Mouse (Mus musculus) intestine, embryonic 16.5 days (tissue): ENCODE measurements around the gene Gm20388. TPM values are rescaled to one million over a fixed set of nuclear protein-coding genes. Genes with fewer than 3 reads are reported as not detected.

ENCODE experiments used
- ATAC-seq: fragments of 200-750 bp; cut with Nextera tagmentation; 2 replicates; pipeline ENCODE4 v1.8.0; 2017; ENCODE audit warnings: moderate TSS enrichment, moderate library complexity
- H3K27ac ChIP-seq: fragments of 300-500 bp; sonication (generic); 2 replicates; pipeline ENCODE4 v1.5.1; 2014; ENCODE audit warnings: mild to moderate bottlenecking, low read length
- H3K27me3 ChIP-seq: fragments of 300-500 bp; sonication (generic); replicated peaks from 2 replicates; pipeline ENCODE4 v1.6.1; 2014; ENCODE audit warnings: low read length, control low read depth, mixed read lengths; ENCODE audit not compliant: control insufficient read depth, insufficient read depth
- H3K36me3 ChIP-seq: fragments of 300-500 bp; sonication (generic); 2 replicates; pipeline ENCODE4 v1.6.1; 2014; ENCODE audit warnings: low read length, control low read depth; ENCODE audit not compliant: control insufficient read depth, insufficient read depth
- H3K4me1 ChIP-seq: fragments of 300-500 bp; sonication (generic); 2 replicates; pipeline ENCODE4 v1.6.1; 2014; ENCODE audit warnings: low read length, control low read depth, mixed read lengths; ENCODE audit not compliant: control insufficient read depth, insufficient read depth
- H3K4me2 ChIP-seq: fragments of 300-500 bp; sonication (generic); 2 replicates; pipeline ENCODE4 v1.6.1; 2014; ENCODE audit warnings: low read depth, low read length, control low read depth
- H3K4me3 ChIP-seq: fragments of 300-500 bp; sonication (generic); 2 replicates; pipeline ENCODE4 v1.5.1; 2014; ENCODE audit warnings: mild to moderate bottlenecking, low read length
- H3K9ac ChIP-seq: fragments of 300-500 bp; sonication (generic); 2 replicates; pipeline ENCODE4 v1.6.1; 2014; ENCODE audit warnings: low read depth, low read length
- H3K9me3 ChIP-seq: fragments of 300-500 bp; sonication (generic); 2 replicates; pipeline ENCODE4 v1.6.1; 2016; ENCODE audit warnings: low read length, control low read depth; ENCODE audit not compliant: control insufficient read depth
- WGBS: fragments of 180-500 bp; shearing (Covaris S2); extraction: QIAGEN DNeasy Blood & Tissue Kit; methylation state at CpG from one replicate; pipeline ENCODE4 v1.1.7; 2014; 5-methylcytosine and 5-hydroxymethylcytosine counted together
- polyA plus RNA-seq: library from polyadenylated mRNA; unstranded; fragments of >200 nt; fragmentation: Nextera tagmentation; extraction: Ambion mirVana; gene quantifications from 2 replicates; pipeline ENCODE4 v1.2.1, GENCODE M21; 2015

Gene Gm20388
- polyA plus RNA-seq, 1 experiment from 2014 or later, result 5.8 TPM

DNA sequence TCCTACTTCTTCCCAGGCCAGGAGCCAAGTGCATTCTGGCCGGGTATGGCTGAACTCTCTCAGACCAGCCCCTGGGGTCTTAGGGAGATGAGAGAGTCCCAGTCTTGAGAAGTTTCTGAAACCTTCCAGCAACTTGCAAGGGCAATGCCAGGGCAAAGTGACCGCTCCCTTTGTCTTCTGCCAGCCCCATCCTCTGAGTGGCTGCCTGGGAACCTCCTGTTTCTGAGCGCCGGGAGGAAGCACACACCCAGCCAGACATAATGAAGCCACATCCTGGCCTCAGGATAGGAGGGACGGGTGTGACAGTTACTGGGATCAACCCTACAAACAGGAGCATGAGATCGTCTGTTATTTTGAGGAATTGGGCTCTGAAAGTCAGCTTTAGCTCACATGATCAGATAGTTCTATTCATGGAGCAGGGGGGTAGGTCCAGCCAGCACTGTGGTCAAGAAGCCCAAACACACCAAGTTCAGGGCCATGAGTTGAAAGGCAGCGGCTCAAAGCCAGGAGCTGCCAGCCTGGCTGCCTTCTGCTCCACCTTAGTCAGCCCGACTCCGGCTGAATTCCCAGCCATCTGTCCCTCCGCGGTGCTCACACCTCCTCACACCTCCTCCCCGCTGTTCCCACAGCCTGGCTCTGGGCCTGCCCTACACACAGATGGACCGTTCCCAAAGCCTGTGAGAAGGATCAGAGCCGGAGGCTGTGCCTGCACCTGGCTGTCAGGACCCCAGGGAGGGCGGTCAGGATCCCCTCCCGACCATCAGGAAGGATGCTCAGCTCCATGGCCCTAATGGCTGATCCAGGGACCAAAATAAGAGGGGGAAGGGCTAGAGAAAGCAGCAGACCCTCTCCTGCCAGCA lies 2766.2 kb downstream of the Gm20388 start:
- peak overlapping the region; percentile 77 for H3K4me3 ChIP-seq
- 18% methylated on average over 16 of the region's 16 CpGs for WGBS
- ATAC-seq, result 0 out of 2 replicates have a peak, but pooled peaks have one; percentile 19
- H3K4me1 ChIP-seq, result peaks cover 11% of the 10 kb centered on the region
- peak overlapping the region; percentile 99 for H3K4me2 ChIP-seq
- no peaks in the 10 kb centered on the region for H3K9me3 ChIP-seq
- peak overlapping the region; percentile 49 for H3K27ac ChIP-seq
- peak overlapping the region; percentile 81 for H3K9ac ChIP-seq
- H3K27me3 ChIP-seq, result peaks cover 43% of the 10 kb centered on the region
- H3K36me3 ChIP-seq, result no peaks in the 10 kb centered on the region

GRCm38 (mm10) chr8:122677481-122678021 lies 2766.9 kb downstream of the Gm20388 start:
- H3K27me3 ChIP-seq, result peaks cover 43% of the 10 kb centered on the region
- H3K4me2 ChIP-seq, result peak overlapping the region; percentile 99
- peak overlapping the region; percentile 77 for H3K4me3 ChIP-seq
- WGBS, result 3% methylated on average over 35 of the region's 35 CpGs
- H3K9me3 ChIP-seq, result no peaks in the 10 kb centered on the region
- peaks cover 11% of the 10 kb centered on the region for H3K4me1 ChIP-seq
- H3K27ac ChIP-seq, result peak overlapping the region; percentile 49
- peak; percentile 10; the same call in 1 of the 2 replicates for ATAC-seq
- no peaks in the 10 kb centered on the region for H3K36me3 ChIP-seq
- peak overlapping the region; percentile 81 for H3K9ac ChIP-seq

DNA sequence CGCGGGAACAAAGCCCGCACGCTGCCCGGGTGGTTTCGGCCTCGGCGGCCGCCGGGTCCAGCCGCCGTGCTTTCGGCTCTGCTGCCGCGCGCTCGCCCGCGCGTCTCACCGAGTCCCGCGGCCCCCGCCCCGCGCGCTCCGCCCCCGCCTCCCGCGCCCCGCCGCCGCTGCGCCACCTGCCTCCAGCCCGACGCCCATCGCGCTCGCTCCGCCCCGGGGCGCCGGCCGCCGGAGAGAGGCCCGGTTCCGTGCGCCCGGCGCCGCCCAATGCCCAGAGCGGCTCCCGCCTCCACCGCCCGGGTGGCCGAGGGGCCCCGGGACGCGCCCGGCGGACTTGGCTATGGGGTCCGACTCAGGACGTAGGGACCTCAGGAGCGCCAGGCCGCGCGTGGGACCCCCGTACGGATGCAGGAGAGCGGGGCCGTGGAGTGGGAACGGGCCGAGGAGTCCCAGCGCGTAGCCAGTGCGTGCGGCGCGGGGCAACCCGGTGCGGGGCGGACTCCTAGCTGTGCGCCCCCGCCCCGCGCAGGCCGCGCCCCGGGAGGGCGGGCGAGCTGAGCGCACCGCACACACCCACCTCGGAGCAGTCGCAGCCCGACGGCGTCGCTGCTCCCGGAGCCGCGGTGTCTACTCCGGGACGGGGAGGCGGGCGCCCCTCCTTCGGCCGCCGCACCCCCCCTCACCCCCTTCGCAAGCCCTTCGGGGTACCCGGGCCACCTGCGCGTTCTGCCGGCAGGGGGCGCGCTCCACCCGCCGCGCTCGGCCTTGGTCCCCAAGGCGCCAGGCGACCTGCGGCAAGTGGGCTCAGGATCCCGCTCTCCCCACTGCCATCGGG lies 2767.6 kb downstream of the Gm20388 start:
- H3K9me3 ChIP-seq, result no peaks in the 10 kb centered on the region
- peak; percentile 90 for ATAC-seq
- H3K36me3 ChIP-seq, result no peaks in the 10 kb centered on the region
- peaks cover 11% of the 10 kb centered on the region for H3K4me1 ChIP-seq
- peak overlapping the region; percentile 99 for H3K4me2 ChIP-seq
- H3K4me3 ChIP-seq, result peak overlapping the region; percentile 77
- H3K27me3 ChIP-seq, result peaks cover 43% of the 10 kb centered on the region
- peak overlapping the region; percentile 81 for H3K9ac ChIP-seq
- WGBS, result under 1% methylated on average over 74 of the region's 127 CpGs
- peak overlapping the region; percentile 64 for H3K27ac ChIP-seq

DNA sequence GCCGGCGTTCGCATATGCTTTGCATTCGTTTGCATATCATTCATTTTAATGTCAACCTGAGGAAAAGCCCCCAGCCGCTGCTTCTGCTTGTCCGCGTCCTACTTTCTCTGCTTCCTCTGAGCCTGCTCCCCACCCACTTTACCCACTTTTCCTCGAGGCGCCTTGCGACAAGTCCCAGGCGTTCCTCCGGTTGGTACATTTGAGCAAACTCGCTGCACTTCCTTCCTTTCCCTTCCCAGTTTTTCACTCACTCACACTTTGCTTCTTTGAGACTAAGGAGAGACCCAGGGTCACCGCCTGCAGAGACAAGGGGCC lies 2768.2 kb downstream of the Gm20388 start:
- 2% methylated on average over 14 of the region's 14 CpGs for WGBS
- Histone ChIP-seq H3K36me3 (no peaks in the 10 kb centered on the region), H3K4me1 (peaks cover 11% of the 10 kb centered on the region), H3K9ac (peak overlapping the region; percentile 81), H3K27me3 (peaks cover 43% of the 10 kb centered on the region), H3K4me3 (peak overlapping the region; percentile 77), H3K27ac (no peak overlapping the region), H3K9me3 (no peaks in the 10 kb centered on the region), H3K4me2 (peak overlapping the region; percentile 99)
- peak; percentile 0; the same call in 1 of the 2 replicates for ATAC-seq

DNA sequence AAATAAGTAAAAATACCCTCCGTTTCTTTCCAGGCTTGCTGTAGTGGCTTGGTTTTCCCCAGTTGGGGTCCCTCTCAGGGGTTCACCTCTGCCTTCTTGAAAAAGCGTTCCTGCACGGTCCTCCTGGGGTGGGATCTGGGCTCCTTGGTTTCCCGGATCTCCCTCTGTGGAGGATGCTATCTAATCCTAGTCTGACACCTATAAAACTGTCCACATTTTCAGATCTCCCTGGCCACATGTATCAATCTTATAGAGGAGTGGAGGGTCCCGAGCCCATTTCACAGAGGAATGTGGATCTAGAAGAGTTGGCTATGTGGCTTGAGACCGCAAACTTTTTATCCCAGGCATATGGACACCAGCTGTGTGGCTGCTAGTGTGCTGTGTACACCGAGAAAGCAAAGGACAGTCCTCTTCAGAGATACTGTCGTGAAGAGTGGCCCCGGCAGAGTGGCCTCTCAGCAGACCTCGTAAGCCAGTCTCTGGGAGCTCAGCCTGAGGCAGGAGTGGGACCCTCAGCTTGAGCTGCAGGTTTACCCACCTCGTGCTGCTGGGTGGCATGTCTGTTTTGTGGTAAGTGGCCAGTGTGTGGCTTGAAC lies 2768.8 kb downstream of the Gm20388 start:
- peak overlapping the region; percentile 99; the same call in 1 of the 2 replicates for H3K4me2 ChIP-seq
- H3K9me3 ChIP-seq, result no peaks in the 10 kb centered on the region
- no peak overlapping the region for H3K9ac ChIP-seq
- H3K4me3 ChIP-seq, result no peak overlapping the region; the same call in 1 of the 2 replicates
- H3K27ac ChIP-seq, result no peak overlapping the region
- ATAC-seq, result no peak
- no peaks in the 10 kb centered on the region for H3K36me3 ChIP-seq
- 32% methylated on average over 11 of the region's 11 CpGs for WGBS
- H3K27me3 ChIP-seq, result peaks cover 43% of the 10 kb centered on the region
- peaks cover 11% of the 10 kb centered on the region for H3K4me1 ChIP-seq

GRCm38 (mm10) chr8:122680171-122680570 lies 2769.5 kb downstream of the Gm20388 start:
- H3K27ac ChIP-seq, result no peak overlapping the region
- WGBS, result 38% methylated on average over 7 of the region's 7 CpGs
- no peak overlapping the region for H3K4me3 ChIP-seq
- no peaks in the 10 kb centered on the region for H3K9me3 ChIP-seq
- H3K36me3 ChIP-seq, result no peaks in the 10 kb centered on the region
- peaks cover 49% of the 10 kb centered on the region for H3K27me3 ChIP-seq
- ATAC-seq, result no peak
- H3K4me1 ChIP-seq, result peaks cover 11% of the 10 kb centered on the region
- H3K4me2 ChIP-seq, result no peak overlapping the region
- no peak overlapping the region for H3K9ac ChIP-seq

DNA sequence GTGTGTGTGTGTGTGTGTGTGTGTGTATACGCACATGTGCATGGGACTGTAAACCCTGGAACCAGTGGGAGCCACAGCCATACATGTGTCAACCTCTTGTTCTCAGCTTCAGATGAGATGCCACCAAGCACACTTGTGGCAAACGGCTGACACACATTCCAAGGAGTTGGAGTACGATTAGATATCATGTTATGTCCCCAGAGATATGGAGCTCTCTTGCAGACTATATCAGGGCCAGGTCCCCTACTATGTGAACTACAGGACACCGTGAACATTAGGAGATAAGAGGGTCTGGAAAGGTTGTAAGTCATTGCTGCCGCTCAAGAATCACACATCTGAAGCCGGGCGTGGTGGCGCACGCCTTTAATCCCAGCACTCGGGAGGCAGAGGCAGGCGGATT lies 2772.2 kb downstream of the Gm20388 start:
- H3K27ac ChIP-seq, result no peak overlapping the region
- ATAC-seq, result no peak
- H3K9me3 ChIP-seq, result no peaks in the 10 kb centered on the region
- WGBS, result 87% methylated on average over 11 of the region's 11 CpGs
- peaks cover 5% of the 10 kb centered on the region; the same call in 1 of the 2 replicates for H3K4me1 ChIP-seq
- no peak overlapping the region for H3K4me2 ChIP-seq
- H3K4me3 ChIP-seq, result no peak overlapping the region
- peaks cover 37% of the 10 kb centered on the region for H3K27me3 ChIP-seq
- no peaks in the 10 kb centered on the region for H3K36me3 ChIP-seq
- H3K9ac ChIP-seq, result no peak overlapping the region

DNA sequence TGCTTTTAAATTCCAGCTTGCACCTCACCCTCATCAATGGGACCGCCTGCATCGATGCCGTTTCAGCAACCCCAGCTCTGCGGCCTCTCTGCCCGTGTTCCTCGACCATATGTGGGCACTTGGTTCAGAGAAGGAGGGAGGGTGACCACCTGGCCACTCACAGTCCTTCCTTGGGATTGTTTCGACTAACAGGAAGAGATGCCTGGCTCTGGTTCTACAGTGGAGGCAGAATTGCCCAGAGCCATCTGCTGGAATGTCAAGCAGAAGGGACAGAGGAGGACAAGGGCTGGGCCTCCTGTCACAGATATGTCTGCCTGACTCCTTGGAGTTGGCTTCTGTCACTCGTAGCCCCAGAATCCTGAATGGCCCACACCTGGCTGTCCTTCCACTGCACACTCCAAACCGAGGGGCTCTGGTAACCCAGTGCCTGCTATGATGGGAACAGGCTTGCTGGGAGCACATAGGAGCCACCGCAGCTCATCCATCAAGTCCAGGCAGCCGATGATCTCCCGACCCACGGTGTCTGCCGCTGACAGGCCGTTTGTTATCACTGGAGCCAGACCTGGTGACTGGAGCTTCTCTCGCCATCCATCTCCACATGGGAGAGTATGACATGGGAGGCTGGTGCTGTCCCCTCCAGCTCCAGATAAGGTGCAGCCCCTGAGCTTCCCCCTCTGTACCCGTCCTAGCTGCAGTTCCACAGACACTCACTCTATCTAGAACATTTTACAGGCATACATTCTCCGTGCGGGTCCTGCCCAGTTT lies 2774.6 kb downstream of the Gm20388 start:
- H3K27me3 ChIP-seq, result peaks cover 17% of the 10 kb centered on the region
- H3K9ac ChIP-seq, result no peak overlapping the region
- no peaks in the 10 kb centered on the region for H3K36me3 ChIP-seq
- ATAC-seq, result peak; percentile 63
- WGBS, result 52% methylated on average over 19 of the region's 19 CpGs
- H3K27ac ChIP-seq, result no peak overlapping the region
- no peak overlapping the region for H3K4me3 ChIP-seq
- H3K4me1 ChIP-seq, result no peaks in the 10 kb centered on the region
- no peaks in the 10 kb centered on the region for H3K9me3 ChIP-seq
- no peak overlapping the region for H3K4me2 ChIP-seq
